Mouse (Mus musculus) small intestine, adult 2 months (tissue): ENCODE results near the gene Capn13.

Experiments used
- CTCF ChIP-seq: fragments of 200-500 bp; IDR thresholded peaks from 2 replicates; pipeline ENCODE4 v1.5.1; 2012; ENCODE audit warnings: low read depth, mild to moderate bottlenecking, control low read depth, inconsistent platforms, low read length, moderate library complexity, mixed read lengths; ENCODE audit not compliant: insufficient replicate concordance, insufficient read length; ENCODE audit errors: extremely low read depth
- POLR2A ChIP-seq: fragments of 200-500 bp; IDR thresholded peaks from 2 replicates; pipeline ENCODE4 v1.6.1; 2012; ENCODE audit warnings: low read depth, mild to moderate bottlenecking, control low read depth, inconsistent platforms, low read length, moderate library complexity

DNA sequence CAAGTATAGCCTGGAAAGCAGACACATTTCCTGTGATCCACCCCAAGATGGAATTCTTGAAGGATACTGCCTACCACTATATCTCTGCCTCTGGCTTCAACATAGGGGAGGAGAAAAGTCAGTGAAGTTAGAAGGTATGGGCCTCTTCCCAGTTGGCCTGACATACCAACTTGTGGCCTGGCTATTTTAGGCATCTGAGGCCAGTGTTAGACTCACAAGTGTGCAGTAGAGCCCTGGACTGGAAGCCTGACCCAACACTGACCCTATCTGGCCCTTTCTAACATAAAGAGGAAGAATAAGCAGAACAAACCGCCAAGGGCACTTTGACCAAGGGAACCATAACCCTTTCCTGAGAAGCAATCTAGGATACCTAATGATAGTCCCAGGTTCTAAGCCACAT is 7.3 kb downstream of the Capn13 start:
- TF ChIP-seq CTCF (no peak), POLR2A (no peak)
